ENCODE assay signal across 18 mouse cellular contexts in genomic region chr16:15220961-15221547, GRCm38 (mm10).
DNase-seq lines count a peak whose midpoint lies in the region; ATAC-seq lines count a peak whose summit lies in the region.
"Had no signal": no experiment of that assay in that cellular context is flagged by ENCODE, and none has a peak within 500 bp of the region (broad histone marks: within the 10 kb centered on the region; RNA-seq: fewer than 3 reads in every experiment).

No protein-coding gene starts in this region.

- no peaks in the 10 kb centered on the region for H3K9me3 ChIP-seq in limb, embryonic 11.5 days (ENCODE audit: control insufficient read depth, low read length)
- H3K9me3 ChIP-seq: G1E; hindbrain, embryonic 12.5 days had no signal

- H3K4me3 ChIP-seq in limb, embryonic 11.5 days (ENCODE audit: low read depth, low read length), result no peak overlapping the region
- H3K4me3 ChIP-seq: hindbrain, embryonic 12.5 days had no signal

- peak; percentile 2 for DNase-seq in retina, embryonic 14.5 days (ENCODE audit: low spot score)
- no peak for DNase-seq in retina, postnatal 1 day
- peak; percentile 31 for DNase-seq in embryo, embryonic 9.5 days (ENCODE audit: extremely low spot score)
- DNase-seq in limb, embryonic 11.5 days (ENCODE audit: low spot score), result peak; percentile 78
- DNase-seq in lung, postnatal 10 days, result no peak
- DNase-seq in right cerebral cortex, adult 18-20 months, result no peak
- no peak for DNase-seq in lung, postnatal 14 days
- DNase-seq: adrenal gland, postnatal 10 days; cerebellum, adult 11-12 months; forebrain, postnatal 0 days; layer of hippocampus, postnatal 36 days; thymus, adult 18-20 months had no signal

- no peak overlapping the region for H3K4me2 ChIP-seq in limb, embryonic 11.5 days (ENCODE audit: low read depth, severe bottlenecking)
- H3K4me2 ChIP-seq: hindbrain, embryonic 12.5 days; midbrain, embryonic 11.5 days had no signal

- no peak overlapping the region for H3K9ac ChIP-seq in limb, embryonic 11.5 days (ENCODE audit: low read length)
- H3K9ac ChIP-seq: forebrain, postnatal 0 days; hindbrain, embryonic 12.5 days; liver, embryonic 14.5 days had no signal

- H3K27ac ChIP-seq in limb, embryonic 11.5 days (replicated peaks; ENCODE audit: low read depth, low read length), result no peak overlapping the region
- H3K27ac ChIP-seq: hindbrain, embryonic 12.5 days; liver, embryonic 14.5 days had no signal

- 30% methylated on average over 4 of the region's 4 CpGs for WGBS in limb, embryonic 11.5 days

- ATAC-seq in limb, embryonic 11.5 days (ENCODE audit: insufficient number of reproducible peaks, low FRiP score, low TSS enrichment, low read depth), result peak; percentile 89
- ATAC-seq: CD4-positive, CD25-positive, alpha-beta regulatory T cell, adult 4 months; forebrain, postnatal 0 days; intestine, embryonic 16.5 days had no signal

- no peaks in the 10 kb centered on the region for H3K36me3 ChIP-seq in limb, embryonic 11.5 days (ENCODE audit: control insufficient read depth, insufficient read depth, low read length)
- H3K36me3 ChIP-seq: G1E; hindbrain, embryonic 12.5 days had no signal

- H3K4me1 ChIP-seq in limb, embryonic 11.5 days (ENCODE audit: control insufficient read depth, insufficient read depth, low read length), result no peaks in the 10 kb centered on the region
- H3K4me1 ChIP-seq: hindbrain, embryonic 12.5 days had no signal

- no peaks in the 10 kb centered on the region for H3K27me3 ChIP-seq in limb, embryonic 11.5 days (ENCODE audit: control insufficient read depth, insufficient read depth, low read length)
- H3K27me3 ChIP-seq: hindbrain, embryonic 12.5 days had no signal

Comparison
In these comparisons a context has a peak if more than half of its experiments do, and no peak if none do; other contexts are left out.
1. DNase-seq: peak in retina, embryonic 14.5 days (single experiment), embryo, embryonic 9.5 days (single experiment) and limb, embryonic 11.5 days (single experiment); none in retina, postnatal 1 day (single experiment), lung, postnatal 10 days (single experiment), right cerebral cortex, adult 18-20 months (single experiment) and lung, postnatal 14 days (single experiment).